Mouse (Mus musculus): ENCODE measurements around the gene Plac1. TPM values are rescaled to one million over a fixed set of nuclear protein-coding genes. Genes with fewer than 3 reads are reported as not detected.
A peak's percentile ranks its signal among the peaks of the same experiment; 100 is the strongest.

Gene Plac1
- polyA plus RNA-seq, 1 experiment from 2014 or later = 2.0 TPM

DNA sequence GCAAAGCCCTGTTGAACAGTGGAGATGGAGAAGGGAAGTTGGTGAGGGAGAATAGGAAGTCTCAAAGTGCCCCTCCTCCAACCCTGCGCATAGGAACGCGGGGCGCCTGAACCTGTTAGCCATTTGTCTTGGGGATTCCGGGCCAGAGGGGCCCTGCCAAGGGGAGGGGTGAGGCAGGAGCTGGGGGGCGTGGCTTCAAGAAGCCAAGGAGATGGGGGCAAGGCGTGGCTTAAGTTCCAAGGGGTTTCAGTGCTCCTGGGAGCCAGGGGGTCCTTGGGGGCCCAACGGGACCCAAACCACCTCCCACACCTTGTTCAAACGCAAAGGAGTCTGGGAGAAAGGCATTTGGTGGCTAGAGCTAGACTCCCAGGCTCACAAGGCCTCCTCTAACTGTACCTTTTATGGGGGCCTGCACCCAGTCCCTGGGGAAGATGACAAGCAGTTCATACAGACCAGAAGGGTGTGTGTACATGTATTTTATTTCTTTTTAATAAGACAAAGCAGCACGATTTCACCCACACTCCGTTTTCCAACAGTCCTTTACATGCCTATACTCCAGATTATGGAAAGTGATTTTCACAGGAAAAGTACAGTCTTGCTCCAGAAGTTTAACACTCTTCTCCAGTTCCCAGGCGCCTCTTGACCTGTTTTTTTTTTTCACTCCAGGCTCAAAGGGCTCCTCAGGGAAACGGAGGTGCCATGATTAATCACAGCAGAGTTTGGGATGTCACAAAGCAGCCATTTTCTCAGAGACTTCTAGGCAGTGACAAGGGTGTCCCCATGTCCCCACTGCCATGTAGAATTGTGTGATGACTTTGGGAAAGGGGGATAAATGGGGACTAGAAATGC is 187.0 kb downstream of the Plac1 start:
- Histone ChIP-seq H3K4me3 (peak overlapping the region; percentile 40), H3K27me3 (ENCODE audit: poor library complexity, severe bottlenecking) (peaks cover 20% of the 10 kb centered on the region), H3K27ac (peak overlapping the region; percentile 76), H3K36me3 (replicated peaks) (peaks cover 6% of the 10 kb centered on the region; the same call in 1 of the 2 replicates), H3K9me3 (no peaks in the 10 kb centered on the region), H3K4me1 (peaks cover 33% of the 10 kb centered on the region)
- WGBS = 17% methylated on average over 13 of the region's 13 CpGs
- peak; percentile 59 for DNase-seq (ENCODE audit: extremely low spot score, low spot score)

DNA sequence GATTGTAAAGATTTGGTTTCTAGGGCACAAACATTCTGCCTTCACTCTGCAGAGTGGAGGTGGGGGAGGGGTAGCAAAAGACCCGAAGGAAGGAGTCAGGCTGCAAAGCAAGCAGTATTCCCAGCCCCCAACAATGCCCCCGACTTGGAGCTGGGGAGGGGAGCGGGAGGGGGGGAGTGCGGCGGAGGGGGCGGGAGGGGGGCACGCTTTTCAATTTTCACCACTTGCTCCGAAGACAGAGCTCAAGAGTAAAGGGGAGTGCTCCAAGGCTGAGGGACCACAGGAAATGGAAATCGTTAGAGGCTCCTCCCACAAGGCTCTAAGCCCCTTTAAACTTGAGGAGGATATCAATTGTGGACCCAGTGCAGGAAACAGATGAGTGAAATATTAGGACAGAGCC is 189.6 kb downstream of the Plac1 start:
- WGBS = 16% methylated on average over 9 of the region's 9 CpGs
- peaks cover 8% of the 10 kb centered on the region; the same call in 1 of the 2 replicates for H3K27me3 ChIP-seq (ENCODE audit: poor library complexity, severe bottlenecking)
- peaks cover 25% of the 10 kb centered on the region for H3K4me1 ChIP-seq
- no peaks in the 10 kb centered on the region for H3K9me3 ChIP-seq
- DNase-seq (ENCODE audit: extremely low spot score, low spot score) = peak; percentile 29
- peak overlapping the region; percentile 45 for H3K4me3 ChIP-seq
- peak overlapping the region; percentile 81 for H3K27ac ChIP-seq
- peaks cover 6% of the 10 kb centered on the region; the same call in 1 of the 2 replicates for H3K36me3 ChIP-seq (replicated peaks)

DNA sequence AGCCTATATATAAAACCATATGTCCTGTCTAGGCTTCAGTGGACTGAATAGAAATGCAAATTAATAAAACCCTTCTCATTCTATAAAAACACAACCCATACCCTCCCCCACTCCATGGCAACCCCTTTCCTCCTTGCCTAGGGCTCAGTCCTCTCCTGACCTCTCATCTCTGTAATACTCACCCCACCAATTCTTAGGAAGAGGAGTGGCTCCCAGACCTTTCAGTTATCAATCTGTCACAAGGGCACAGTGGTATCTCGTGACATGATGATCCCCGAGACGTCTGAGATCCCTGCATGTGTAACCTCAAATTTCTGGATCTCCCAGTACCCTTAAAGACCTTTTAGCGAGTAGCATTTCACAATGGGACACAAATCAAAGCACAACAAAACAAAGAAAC is 190.7 kb downstream of the Plac1 start:
- no peak for DNase-seq (ENCODE audit: extremely low spot score, low spot score)
- H3K27ac ChIP-seq = no peak overlapping the region
- no peaks in the 10 kb centered on the region for H3K9me3 ChIP-seq
- H3K4me1 ChIP-seq = peaks cover 25% of the 10 kb centered on the region
- H3K36me3 ChIP-seq (replicated peaks) = peaks cover 6% of the 10 kb centered on the region; the same call in 1 of the 2 replicates
- 53% methylated on average over 4 of the region's 4 CpGs for whole genome bisulfite sequencing
- no peak overlapping the region for H3K4me3 ChIP-seq
- peaks cover 6% of the 10 kb centered on the region; the same call in 1 of the 2 replicates for H3K27me3 ChIP-seq (ENCODE audit: poor library complexity, severe bottlenecking)

DNA sequence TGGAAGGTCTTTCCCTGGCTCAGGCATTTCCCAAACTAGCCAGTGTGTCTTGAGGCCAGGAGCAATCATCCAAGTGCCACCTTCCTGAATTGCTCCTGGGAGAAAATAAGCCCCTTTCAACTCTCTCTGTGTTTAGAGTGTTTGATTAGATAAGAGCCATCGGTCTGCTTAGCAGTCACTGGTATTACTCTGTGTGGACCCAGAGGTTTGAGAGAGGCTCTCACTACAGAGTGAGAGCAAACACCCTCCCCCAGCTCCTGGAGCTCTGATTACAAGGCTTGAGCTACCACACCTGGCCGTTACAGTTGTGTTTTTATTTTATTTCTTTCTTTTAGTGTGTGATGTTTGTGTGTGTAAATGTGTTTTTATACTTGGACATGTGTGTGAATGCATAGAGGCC is 193.0 kb downstream of the Plac1 start:
- peaks cover 17% of the 10 kb centered on the region for H3K4me1 ChIP-seq
- no peak overlapping the region for H3K27ac ChIP-seq
- H3K9me3 ChIP-seq = no peaks in the 10 kb centered on the region
- no peak for DNase-seq (ENCODE audit: extremely low spot score, low spot score)
- WGBS = 76% methylated on average over 2 of the region's 2 CpGs
- H3K27me3 ChIP-seq (ENCODE audit: poor library complexity, severe bottlenecking) = no peaks in the 10 kb centered on the region
- H3K36me3 ChIP-seq (replicated peaks) = no peaks in the 10 kb centered on the region
- H3K4me3 ChIP-seq = no peak overlapping the region

DNA sequence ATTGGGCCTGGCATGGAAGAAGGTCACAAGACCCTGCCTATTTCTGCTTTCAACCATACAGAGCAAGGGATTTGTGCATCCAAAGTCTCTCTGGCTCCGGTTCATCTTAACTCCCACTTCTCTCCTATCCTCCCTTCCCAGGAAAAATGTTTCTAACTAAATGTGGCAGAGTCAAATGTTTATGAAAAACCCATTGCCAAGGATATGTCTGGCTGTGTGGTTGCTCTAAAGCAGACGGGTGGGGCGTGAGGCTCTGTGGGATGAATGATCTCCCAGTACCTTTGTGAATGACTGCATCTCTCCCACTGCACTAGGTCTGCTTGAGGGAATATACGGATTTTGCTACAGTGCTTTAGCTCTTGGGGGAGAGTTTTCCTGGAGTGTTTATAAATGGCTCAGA is 193.9 kb downstream of the Plac1 start:
- Histone ChIP-seq H3K27me3 (ENCODE audit: poor library complexity, severe bottlenecking) (no peaks in the 10 kb centered on the region), H3K9me3 (no peaks in the 10 kb centered on the region), H3K36me3 (replicated peaks) (no peaks in the 10 kb centered on the region), H3K27ac (no peak overlapping the region), H3K4me3 (no peak overlapping the region), H3K4me1 (peaks cover 17% of the 10 kb centered on the region)
- 79% methylated on average over 4 of the region's 4 CpGs for WGBS
- no peak for DNase-seq (ENCODE audit: extremely low spot score, low spot score)

DNA sequence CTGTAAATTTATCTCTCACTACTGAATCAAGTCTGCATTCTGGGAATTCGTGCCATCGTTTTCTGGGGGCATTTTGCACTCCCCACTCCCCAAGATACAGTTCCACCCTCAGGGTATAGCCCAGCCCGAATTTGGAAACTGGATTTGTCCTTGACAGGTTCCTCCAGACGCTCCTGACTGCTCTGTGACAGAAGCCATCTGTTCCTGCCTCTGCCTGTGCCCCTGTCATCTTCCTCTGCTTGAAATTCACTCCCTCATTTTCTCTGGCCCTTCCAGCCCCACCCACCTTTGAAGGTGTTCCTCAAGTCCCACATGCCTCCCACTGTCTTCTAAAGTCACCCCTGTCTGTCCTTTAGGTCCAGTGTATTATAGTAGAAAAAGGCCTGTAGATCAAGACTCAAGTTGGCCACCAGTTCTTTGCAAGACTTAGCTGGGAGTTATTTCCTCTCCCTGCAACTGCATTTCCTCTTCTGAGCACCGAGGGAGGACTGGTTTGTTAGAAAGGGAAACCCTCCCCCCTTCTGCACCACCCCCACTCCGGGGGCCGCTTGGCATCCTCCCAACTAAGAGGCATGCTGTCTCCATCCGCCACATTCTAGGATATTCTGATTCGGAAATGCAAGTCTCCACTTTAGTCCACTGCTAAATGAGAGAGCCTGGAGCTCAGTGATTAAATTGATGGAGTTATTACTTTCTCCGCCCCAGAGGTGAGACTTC is 194.6 kb downstream of the Plac1 start:
- Histone ChIP-seq H3K36me3 (replicated peaks) (no peaks in the 10 kb centered on the region), H3K4me1 (peaks cover 13% of the 10 kb centered on the region), H3K9me3 (no peaks in the 10 kb centered on the region), H3K27ac (no peak overlapping the region), H3K27me3 (ENCODE audit: poor library complexity, severe bottlenecking) (no peaks in the 10 kb centered on the region), H3K4me3 (no peak overlapping the region)
- WGBS = 50% methylated on average over 10 of the region's 10 CpGs
- DNase-seq (ENCODE audit: extremely low spot score, low spot score) = no peak

DNA sequence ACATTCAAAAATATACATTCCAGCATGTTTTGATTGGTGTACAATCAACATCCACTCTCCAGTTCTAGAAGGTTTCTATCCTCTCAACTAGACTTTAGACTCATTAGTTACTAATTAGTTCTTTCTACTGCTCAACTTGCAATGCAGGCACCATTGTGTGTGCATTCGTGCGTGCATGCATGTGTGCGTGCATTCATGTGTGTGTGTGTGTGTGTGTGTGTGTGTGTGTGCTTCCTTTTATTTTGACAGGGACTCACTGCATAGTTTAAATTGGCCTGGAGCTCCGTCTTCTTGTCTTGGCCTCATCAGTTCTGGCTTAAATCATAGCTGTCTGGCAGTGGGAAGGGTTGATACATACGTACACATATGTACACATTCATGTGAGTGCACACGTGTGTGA is 198.9 kb downstream of the Plac1 start:
- 84% methylated on average over 6 of the region's 6 CpGs for WGBS
- Histone ChIP-seq H3K4me3 (no peak overlapping the region), H3K27ac (no peak overlapping the region), H3K36me3 (replicated peaks) (no peaks in the 10 kb centered on the region), H3K27me3 (ENCODE audit: poor library complexity, severe bottlenecking) (no peaks in the 10 kb centered on the region), H3K4me1 (peaks cover 10% of the 10 kb centered on the region), H3K9me3 (no peaks in the 10 kb centered on the region)
- DNase-seq (ENCODE audit: extremely low spot score, low spot score) = no peak

DNA sequence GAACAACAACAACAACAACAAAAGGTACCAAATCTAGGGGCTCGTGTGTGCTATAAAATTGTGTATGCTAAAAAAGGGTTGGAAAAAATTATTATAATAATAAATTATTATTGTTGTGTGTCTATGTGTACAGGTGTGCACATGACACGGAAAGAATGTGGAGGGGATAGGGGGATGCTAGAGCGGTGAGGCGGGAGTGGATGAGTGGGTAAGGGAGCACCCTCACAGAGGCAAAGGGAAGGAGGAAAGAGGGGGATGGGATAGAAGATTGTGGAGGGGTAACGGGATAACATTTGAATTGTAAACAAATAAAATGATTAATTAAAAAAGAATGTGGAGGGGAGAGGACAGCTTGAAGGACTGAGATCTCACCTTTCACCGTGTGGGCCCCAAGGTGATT is 199.8 kb downstream of the Plac1 start:
- DNase-seq (ENCODE audit: extremely low spot score, low spot score) = no peak
- Histone ChIP-seq H3K4me3 (no peak overlapping the region), H3K4me1 (peaks cover 10% of the 10 kb centered on the region), H3K27me3 (ENCODE audit: poor library complexity, severe bottlenecking) (no peaks in the 10 kb centered on the region), H3K36me3 (replicated peaks) (no peaks in the 10 kb centered on the region), H3K27ac (no peak overlapping the region), H3K9me3 (no peaks in the 10 kb centered on the region)
- WGBS = 89% methylated on average over 6 of the region's 6 CpGs

DNA sequence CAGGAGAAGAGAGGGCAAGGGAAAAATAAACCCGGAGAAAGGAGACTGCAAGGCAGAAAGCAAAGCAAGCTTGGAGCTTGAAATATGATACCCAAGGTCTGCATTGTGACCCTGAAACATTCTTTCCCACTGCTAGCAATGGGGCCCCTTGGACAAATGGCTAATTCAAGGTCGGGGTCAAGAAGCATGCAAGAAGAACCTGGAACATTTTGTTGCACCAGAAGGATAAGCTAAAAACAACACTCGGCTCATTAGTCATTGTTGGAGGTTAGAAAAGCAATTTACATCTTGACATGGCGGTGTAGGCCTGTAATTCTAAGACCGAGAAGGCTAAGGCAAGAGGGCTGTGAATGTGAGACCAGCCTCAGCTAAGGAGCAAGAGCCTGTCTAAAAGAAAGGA is 200.3 kb downstream of the Plac1 start:
- no peak for DNase-seq (ENCODE audit: extremely low spot score, low spot score)
- H3K36me3 ChIP-seq (replicated peaks) = no peaks in the 10 kb centered on the region
- no peaks in the 10 kb centered on the region for H3K27me3 ChIP-seq (ENCODE audit: poor library complexity, severe bottlenecking)
- H3K9me3 ChIP-seq = no peaks in the 10 kb centered on the region
- H3K4me3 ChIP-seq = no peak overlapping the region
- 42% methylated on average over 5 of the region's 5 CpGs for WGBS
- H3K27ac ChIP-seq = no peak overlapping the region
- H3K4me1 ChIP-seq = peaks cover 10% of the 10 kb centered on the region

DNA sequence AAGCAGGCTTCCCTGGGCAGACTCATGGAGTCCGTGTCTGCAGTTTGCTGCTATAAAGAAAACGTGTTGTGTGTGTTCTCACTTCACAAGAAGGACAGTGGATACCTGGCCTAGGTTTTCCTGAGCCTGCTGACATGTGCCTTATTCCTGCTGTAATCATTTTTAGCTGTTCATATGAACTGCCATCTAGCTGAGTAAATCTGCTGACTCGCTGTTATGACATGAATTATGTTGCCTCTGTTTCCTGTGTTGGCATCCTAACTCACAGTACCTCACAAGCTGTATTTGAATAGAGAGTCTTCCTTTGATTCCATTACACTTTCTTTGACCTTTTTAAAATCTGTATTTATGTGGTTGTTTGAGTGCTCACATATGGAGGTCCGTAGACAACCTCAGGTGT is 201.7 kb downstream of the Plac1 start:
- no peaks in the 10 kb centered on the region for H3K9me3 ChIP-seq
- 92% methylated on average over 4 of the region's 4 CpGs for WGBS
- DNase-seq (ENCODE audit: extremely low spot score, low spot score) = no peak
- H3K4me1 ChIP-seq = peaks cover 10% of the 10 kb centered on the region
- no peaks in the 10 kb centered on the region for H3K36me3 ChIP-seq (replicated peaks)
- no peak overlapping the region for H3K4me3 ChIP-seq
- H3K27me3 ChIP-seq (ENCODE audit: poor library complexity, severe bottlenecking) = no peaks in the 10 kb centered on the region
- no peak overlapping the region for H3K27ac ChIP-seq

DNA sequence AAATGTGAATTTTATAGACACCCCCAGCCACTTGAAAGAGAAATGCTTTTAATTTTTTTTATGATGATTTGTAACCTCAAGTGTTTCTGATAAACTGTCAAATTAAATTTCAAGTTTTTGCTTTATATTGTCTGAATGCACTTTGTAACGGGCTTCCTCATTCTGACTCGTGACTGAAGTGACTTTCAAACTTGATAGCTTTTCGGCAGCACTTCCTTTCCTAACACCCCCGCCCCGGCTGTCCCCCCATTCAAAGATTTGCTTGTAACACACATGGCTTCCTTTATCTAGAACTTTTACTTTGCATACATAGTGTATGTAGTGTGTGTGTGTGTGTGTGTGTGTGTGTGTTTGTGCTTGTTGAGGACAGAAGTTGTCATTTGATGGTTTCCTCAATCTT is 210.4 kb downstream of the Plac1 start:
- H3K4me1 ChIP-seq = no peaks in the 10 kb centered on the region
- H3K36me3 ChIP-seq (replicated peaks) = no peaks in the 10 kb centered on the region
- no peak overlapping the region for H3K27ac ChIP-seq
- H3K4me3 ChIP-seq = no peak overlapping the region
- no peaks in the 10 kb centered on the region for H3K9me3 ChIP-seq
- no peak for DNase-seq (ENCODE audit: extremely low spot score, low spot score)
- no peaks in the 10 kb centered on the region for H3K27me3 ChIP-seq (ENCODE audit: poor library complexity, severe bottlenecking)
- 68% methylated on average over 5 of the region's 5 CpGs for WGBS

DNA sequence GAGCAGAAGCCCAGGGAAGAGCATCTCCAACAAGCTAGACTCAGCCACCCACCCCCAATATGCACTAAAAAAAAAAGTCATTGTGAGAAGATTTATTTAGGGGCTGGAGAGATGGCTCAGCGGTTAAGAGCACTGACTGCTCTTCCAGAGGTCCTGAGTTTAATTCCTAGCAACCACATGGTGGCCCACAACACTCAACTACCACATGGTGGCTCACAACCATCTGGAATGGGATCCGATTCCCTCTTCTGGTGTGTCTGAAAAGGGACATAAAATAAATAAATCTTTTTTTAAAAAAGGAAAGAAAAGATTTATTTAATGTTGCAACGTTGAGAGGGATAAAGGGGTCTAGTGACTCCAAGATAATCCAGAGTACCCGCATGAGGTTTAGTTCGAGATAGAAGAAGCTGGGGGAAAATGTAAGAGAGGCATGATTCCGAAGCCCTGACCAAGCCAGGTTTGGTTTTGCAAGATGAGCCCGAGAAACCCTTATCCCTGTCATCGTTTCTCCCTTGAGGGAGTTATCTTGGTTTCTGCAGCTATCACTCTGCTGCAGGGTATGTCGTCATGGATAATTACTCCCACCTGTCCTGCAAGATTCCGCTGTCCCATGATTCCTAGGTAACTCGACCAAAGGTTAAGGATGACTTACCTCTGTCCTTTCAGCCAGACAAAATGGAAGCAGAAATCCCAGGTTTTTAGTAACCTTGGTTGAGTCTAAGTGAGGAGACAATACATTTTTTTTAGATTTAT is 214.3 kb downstream of the Plac1 start:
- Histone ChIP-seq H3K4me3 (no peak overlapping the region), H3K27ac (no peak overlapping the region), H3K4me1 (no peaks in the 10 kb centered on the region), H3K36me3 (replicated peaks) (peaks cover 10% of the 10 kb centered on the region; the same call in 1 of the 2 replicates), H3K9me3 (no peaks in the 10 kb centered on the region), H3K27me3 (ENCODE audit: poor library complexity, severe bottlenecking) (no peaks in the 10 kb centered on the region)
- DNase-seq (ENCODE audit: extremely low spot score, low spot score) = no peak
- WGBS = 73% methylated on average over 11 of the region's 11 CpGs
